Mouse (Mus musculus) liver, postnatal 0 days (tissue): ENCODE measurements around the gene E130308A19Rik.

Experiments
- CTCF ChIP-seq: sonication (generic); IDR thresholded peaks from 2 replicates; pipeline ENCODE4 v1.5.1; 2016; ENCODE audit warnings: antibody characterized with exemption, low read depth
- EP300 ChIP-seq: IDR thresholded peaks from 2 replicates; pipeline ENCODE4 v1.6.1; 2016; ENCODE audit warnings: antibody characterized with exemption, low read depth, mild to moderate bottlenecking

DNA sequence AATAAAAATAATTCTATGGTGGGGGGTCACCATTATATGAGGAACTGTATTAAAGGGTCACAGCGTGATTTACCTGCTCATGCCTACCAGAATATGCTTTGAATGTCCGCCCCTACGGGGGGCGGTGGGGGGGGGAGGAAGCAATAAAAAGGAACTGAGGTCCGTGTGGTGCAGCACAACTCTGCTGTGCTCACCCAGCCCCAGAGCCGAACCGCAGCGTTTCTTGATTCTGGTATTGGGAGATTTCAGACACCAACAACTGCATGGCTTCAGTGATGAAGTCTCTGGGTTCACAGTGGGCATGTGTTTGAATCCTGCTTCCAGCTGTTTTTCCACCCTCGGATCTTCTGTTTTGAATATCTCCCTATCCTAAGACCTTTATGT, 101.9 kb downstream of the E130308A19Rik start:
- TF ChIP-seq CTCF (no peak), EP300 (no peak)
